Mouse (Mus musculus): Measurements from ENCODE around the gene Bsx. TPM values are rescaled to one million over a fixed set of nuclear protein-coding genes. Genes with fewer than 3 reads are reported as not detected.

The Bsx gene
- total RNA-seq (2012; rRNA removed), result not detected in 2 replicates
- polyA plus RNA-seq (2012; ENCODE audit: insufficient read depth in 1 of 2, insufficient read length in 2 of 2, low read depth in 1 of 2, low replicate concordance in 2 of 2, missing spikeins in 1 of 2), result not detected

GRCm38 (mm10) chr9:40873556-40874470, at the start of gene Bsx:
TSS of gene Bsx (plus strand) at chr9:40874127.
- DNase-seq (ENCODE audit: low read depth, low spot score), result peak; percentile 23
- H3K36me3 ChIP-seq (ENCODE audit: control insufficient read depth in 1 of 2, insufficient read depth in 2 of 2, low read length in 2 of 2), result no peaks in the 10 kb centered on the region
- H3K9ac ChIP-seq (ENCODE audit: control insufficient read depth, low read depth, low read length, poor library complexity, severe bottlenecking), result no peak within 1 kb of the TSS

GRCm38 (mm10) chr9:40825601-40826000, 48.3 kb upstream of the Bsx start:
- no peak for DNase-seq (ENCODE audit: low read depth, low spot score)
- Histone ChIP-seq H3K9ac (ENCODE audit: control insufficient read depth, low read depth, low read length, poor library complexity, severe bottlenecking) (no peak overlapping the region), H3K79me2 (ENCODE audit: control insufficient read depth, insufficient read depth, low read length, poor library complexity) (no peaks in the 10 kb centered on the region), H3K27ac (ENCODE audit: control insufficient read depth, low read depth, low read length) (no peak overlapping the region), H3K9me3 (replicated peaks; ENCODE audit: insufficient read depth, low read length) (no peaks in the 10 kb centered on the region), H3K4me3 (ENCODE audit: control insufficient read depth in 1 of 2, insufficient read depth in 1 of 2, low read depth in 2 of 2, low read length in 2 of 2) (no peak overlapping the region), H3K36me3 (ENCODE audit: control insufficient read depth in 1 of 2, insufficient read depth in 2 of 2, low read length in 2 of 2) (peaks cover 0 to 4% of the 10 kb centered on the region in 2 experiments; a peak in 2 of 4 replicates), H3K27me3 (ENCODE audit: control insufficient read depth in 1 of 2, insufficient read depth in 2 of 2, low read length in 2 of 2) (peaks cover 0 to 4% of the 10 kb centered on the region in 2 experiments; a peak in 3 of 4 replicates), H3K4me1 (ENCODE audit: control insufficient read depth in 1 of 2, insufficient read depth in 2 of 2, low read length in 2 of 2) (0 out of 4 replicates have a peak, but pooled peaks cover 0 to 3% of the 10 kb centered on the region in 2 experiments)
- TF ChIP-seq TCF12 (IDR thresholded peaks at IDR 0.05; ENCODE audit: low read depth, low read length), result no peak
- no peak for TF ChIP-seq NRF1 (IDR thresholded peaks at IDR 0.05; ENCODE audit: insufficient read depth, low read depth, low read length, poor library complexity, severe bottlenecking)
- no peak for TF ChIP-seq KAT2A (conservative IDR thresholded peaks at IDR 0.05; ENCODE audit: low read depth, low read length)
- TF ChIP-seq EP300 (IDR thresholded peaks at IDR 0.05; ENCODE audit: low read depth in 1 of 2, low read length in 2 of 2), result no peak
- no peak for TF ChIP-seq ZC3H11A (IDR thresholded peaks at IDR 0.05; ENCODE audit: low read depth, low read length)
- TF ChIP-seq SIN3A (IDR thresholded peaks at IDR 0.05; ENCODE audit: low read length), result no peak
- TF ChIP-seq ZNF384 (IDR thresholded peaks at IDR 0.05; ENCODE audit: low read depth, low read length), result no peak
- TF ChIP-seq TAL1 (IDR thresholded peaks at IDR 0.05; ENCODE audit: low read length), result no peak

More at GRCm38 (mm10) chr9:40873556-40874470, at the start of gene Bsx:
- Histone ChIP-seq H3K9me3 (replicated peaks; ENCODE audit: insufficient read depth, low read length) (no peaks in the 10 kb centered on the region), H3K4me1 (ENCODE audit: control insufficient read depth in 1 of 2, insufficient read depth in 2 of 2, low read length in 2 of 2) (no peaks in the 10 kb centered on the region), H3K4me3 (ENCODE audit: control insufficient read depth in 1 of 2, insufficient read depth in 1 of 2, low read depth in 2 of 2, low read length in 2 of 2) (no peak within 1 kb of the TSS), H3K27ac (ENCODE audit: control insufficient read depth, low read depth, low read length) (no peak within 1 kb of the TSS), H3K79me2 (ENCODE audit: control insufficient read depth, insufficient read depth, low read length, poor library complexity) (no peaks in the 10 kb centered on the region), H3K27me3 (ENCODE audit: control insufficient read depth in 1 of 2, insufficient read depth in 2 of 2, low read length in 2 of 2) (no peaks in the 10 kb centered on the region; a peak in 1 of 4 replicates)
- TF ChIP-seq POLR2A (IDR thresholded peaks at IDR 0.05; ENCODE audit: control insufficient read depth in 1 of 2, insufficient read depth in 1 of 2, low read depth in 1 of 2, low read length in 2 of 2, poor library complexity in 1 of 2) (no peak), USF1 (IDR thresholded peaks at IDR 0.05; ENCODE audit: low read depth, low read length) (no peak)

GRCm38 (mm10) chr9:40827366-40827765, 46.6 kb upstream of the Bsx start:
- no peak for DNase-seq (ENCODE audit: low read depth, low spot score)
- H3K36me3 ChIP-seq (ENCODE audit: control insufficient read depth in 1 of 2, insufficient read depth in 2 of 2, low read length in 2 of 2), result no peaks in the 10 kb centered on the region
- no peaks in the 10 kb centered on the region for H3K9me3 ChIP-seq (replicated peaks; ENCODE audit: insufficient read depth, low read length)
- H3K79me2 ChIP-seq (ENCODE audit: control insufficient read depth, insufficient read depth, low read length, poor library complexity), result no peaks in the 10 kb centered on the region
- H3K4me1 ChIP-seq (ENCODE audit: control insufficient read depth in 1 of 2, insufficient read depth in 2 of 2, low read length in 2 of 2), result no peaks in the 10 kb centered on the region
- no peak overlapping the region for H3K4me3 ChIP-seq (ENCODE audit: control insufficient read depth in 1 of 2, insufficient read depth in 1 of 2, low read depth in 2 of 2, low read length in 2 of 2)
- H3K9ac ChIP-seq (ENCODE audit: control insufficient read depth, low read depth, low read length, poor library complexity, severe bottlenecking), result no peak overlapping the region
- peaks cover 0 to 6% of the 10 kb centered on the region in 2 experiments; a peak in 3 of 4 replicates for H3K27me3 ChIP-seq (ENCODE audit: control insufficient read depth in 1 of 2, insufficient read depth in 2 of 2, low read length in 2 of 2)
- TF ChIP-seq POLR2AphosphoS5 (IDR thresholded peaks at IDR 0.05; ENCODE audit: borderline replicate concordance, low read depth, low read length) (no peak), MYB (IDR thresholded peaks at IDR 0.05; ENCODE audit: low read depth, low read length) (no peak), MEF2A (IDR thresholded peaks at IDR 0.05; ENCODE audit: extremely low read depth, insufficient replicate concordance, low read depth, low read length, poor library complexity, severe bottlenecking) (no peak)
- H3K27ac ChIP-seq (ENCODE audit: control insufficient read depth, low read depth, low read length), result no peak overlapping the region
